Mouse (Mus musculus): Measurements from ENCODE around the gene Chkb.

DNA sequence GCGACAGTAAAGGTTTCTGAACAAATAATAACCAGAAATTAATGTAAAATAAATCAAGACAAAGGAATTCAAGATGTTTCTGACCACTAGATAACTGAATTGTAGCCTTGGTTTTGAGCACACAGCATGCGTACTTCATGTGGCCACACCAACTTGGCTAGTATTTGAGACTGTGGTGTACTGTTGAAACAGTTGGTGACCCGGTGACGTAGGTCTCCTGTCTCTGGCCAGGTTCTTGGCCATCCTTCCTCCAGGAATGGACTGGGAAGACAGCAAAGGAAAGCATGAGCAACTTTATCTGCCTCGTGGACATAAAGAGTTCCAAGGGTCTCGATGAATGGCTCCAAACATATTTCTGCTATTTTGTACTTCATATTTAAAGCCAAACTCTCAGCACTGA, 2.1 kb upstream of the Chkb start:
- TF ChIP-seq CTCF (IDR thresholded peaks at IDR 0.05; ENCODE audit: extremely low read depth, insufficient read length, insufficient replicate concordance, low read depth, low read length) (no peak), POLR2A (IDR thresholded peaks at IDR 0.05; ENCODE audit: low read depth, low read length) (no peak)

All from small intestine, adult 2 months (tissue).